Mouse (Mus musculus) skeletal muscle tissue, adult 2 months (tissue): Measurements from ENCODE around the gene Svip.

Experiments
- DNase-seq: peaks from one replicate; pipeline ENCODE4 v3.0.0-alpha.2; 2012; ENCODE audit warnings: low read depth, low spot score

Gene Svip

GRCm38 (mm10) chr7:51962219-51962952 lies 43.4 kb downstream of the Svip start:
- no peak for DNase-seq

DNA sequence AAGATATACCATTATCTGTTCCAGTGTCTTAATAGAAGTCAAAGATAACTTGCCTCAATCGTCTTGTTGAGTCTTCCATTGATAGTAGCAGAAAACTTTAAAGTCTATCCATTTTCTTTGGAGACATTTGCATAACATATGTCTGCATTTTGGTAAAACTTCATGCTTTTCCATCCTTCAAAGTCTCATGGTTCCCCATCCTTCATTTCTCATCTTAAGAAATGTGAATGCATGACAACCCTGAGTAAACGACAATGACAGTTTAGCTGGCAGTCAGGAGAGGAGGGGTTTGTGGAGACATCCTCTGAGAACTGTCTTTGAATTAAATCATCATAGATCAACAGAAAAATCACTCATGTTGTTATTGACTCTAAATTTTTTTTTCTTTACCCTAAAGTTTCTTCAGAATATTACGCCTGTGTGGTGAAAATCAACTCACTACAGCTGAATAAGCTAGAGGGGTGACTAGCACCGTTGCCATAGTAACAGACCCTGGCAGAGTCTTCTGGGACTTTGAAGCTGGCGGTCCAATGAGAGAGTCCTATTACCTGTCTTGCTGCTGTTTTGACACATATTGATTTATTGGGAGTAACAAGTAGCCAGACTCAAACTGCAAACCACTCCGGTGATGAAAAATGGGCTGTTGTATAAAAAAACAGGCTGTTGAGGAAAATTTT lies 45.0 kb downstream of the Svip start:
- DNase-seq, result no peak

DNA sequence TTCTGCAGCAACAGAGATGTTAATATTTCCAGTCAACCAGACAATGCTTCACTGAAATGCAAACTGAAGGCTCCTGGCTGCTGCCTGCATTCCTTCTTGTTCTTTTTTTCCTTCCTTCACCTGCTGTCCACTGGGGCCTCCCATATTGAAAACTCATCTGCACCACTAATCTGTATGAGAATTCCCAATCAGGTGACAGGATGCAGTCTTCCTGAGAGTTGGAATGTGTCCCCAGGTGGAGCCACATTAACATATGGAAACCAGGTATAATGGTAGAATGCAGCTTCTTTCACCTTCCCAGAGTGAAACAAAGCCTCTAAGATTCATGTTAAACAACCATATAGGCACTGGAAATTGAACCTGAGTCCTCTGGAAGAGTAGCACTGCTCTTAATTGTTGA lies 48.1 kb downstream of the Svip start:
- DNase-seq, result no peak

- no peak for DNase-seq
Observed at GRCm38 (mm10) chr7:51955424-51956041, 50.3 kb downstream of the Svip start.
